Mouse (Mus musculus) right cerebral cortex, postnatal 36 days (tissue): ENCODE data around the gene Mga.

Experiments used
- DNase-seq, 2 experiments: peaks; one replicate each; pipeline ENCODE4 v3.0.0; 2022; ENCODE audit warnings: low spot score in 2 of 2, mixed read lengths in 1 of 2

The Mga gene

DNA sequence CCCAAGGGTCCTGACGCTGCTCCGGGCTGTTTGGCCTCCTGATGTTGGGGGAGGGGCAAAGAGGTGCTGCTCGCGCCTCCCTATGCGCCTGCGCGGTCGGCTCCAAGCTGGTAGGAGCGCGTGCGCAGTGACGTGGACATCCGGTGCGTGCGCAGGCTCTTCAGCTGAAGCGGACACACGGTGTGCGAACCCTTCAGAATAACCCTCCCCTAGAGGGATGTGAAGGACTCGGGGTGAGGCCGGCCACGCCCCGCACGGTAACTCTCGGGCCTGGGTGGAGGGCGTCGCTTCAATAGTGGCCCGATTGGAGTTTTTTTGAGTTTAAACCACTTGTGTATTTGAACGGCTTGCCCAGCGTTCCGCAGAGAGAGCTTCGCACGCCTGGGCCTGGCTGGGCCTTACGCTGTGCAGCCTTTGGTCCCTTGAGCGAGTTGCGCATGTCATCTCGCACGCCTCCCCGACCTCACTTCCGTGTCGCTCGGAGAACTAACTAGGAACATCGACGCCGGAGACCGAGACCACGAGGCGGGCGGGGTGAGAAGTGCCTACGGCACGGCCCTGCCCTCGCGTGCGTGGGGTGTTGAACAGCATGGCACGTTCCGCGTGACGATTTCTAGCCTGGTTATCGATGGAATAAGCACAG, at the start of gene Mga:
TSS of gene Mga (plus strand) at position 139 of the 643 bp plus-strand sequence.
- DNase-seq: peak; percentile 91

DNA sequence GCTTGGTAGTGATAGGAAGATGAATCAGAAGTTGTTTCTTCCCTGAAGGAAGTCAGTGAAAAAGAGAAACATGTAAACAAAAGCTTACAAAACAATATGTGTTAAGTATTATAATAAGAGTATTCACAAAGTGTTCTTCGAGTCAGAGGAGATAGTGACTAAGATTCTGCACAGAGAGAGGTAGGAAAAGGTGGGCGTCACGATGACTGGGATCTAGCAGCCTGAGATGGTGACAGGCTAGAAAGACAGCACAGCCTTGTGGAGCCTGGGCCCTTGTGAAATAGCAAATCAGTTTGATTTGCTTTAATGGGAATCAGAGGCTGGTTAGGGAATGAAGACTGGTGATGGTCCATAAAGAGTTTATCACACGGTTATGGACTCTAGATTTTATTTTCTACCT, 43.2 kb upstream of the Mga start:
- DNase-seq: peak in 1 of 2 experiments; percentile 25

DNA sequence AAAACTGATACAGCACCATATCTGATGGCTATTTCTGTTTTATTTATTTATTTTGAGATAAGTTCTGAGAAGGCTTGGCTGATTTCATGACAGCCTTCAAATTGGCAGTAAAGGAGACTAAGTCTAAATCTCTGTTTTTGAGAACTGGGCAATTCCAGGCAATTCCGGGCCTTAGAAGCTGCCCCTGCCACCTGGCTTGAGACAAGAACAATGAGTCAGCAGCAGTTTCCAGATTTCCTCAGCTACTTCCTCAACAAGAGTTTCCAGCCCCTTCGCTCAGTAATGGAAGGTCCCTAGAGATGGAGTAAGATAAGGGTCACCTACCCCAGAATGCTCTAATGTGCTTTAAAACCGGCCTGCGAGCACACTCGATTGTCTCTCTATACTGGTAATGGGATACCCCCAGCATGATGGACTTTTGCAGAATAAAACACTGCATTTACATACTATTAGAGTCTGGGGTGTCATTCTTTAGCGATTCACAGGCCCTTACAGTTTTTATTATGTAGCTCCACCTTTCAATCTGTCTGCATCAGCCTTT, 41.6 kb upstream of the Mga start:
- DNase-seq: no peak

DNA sequence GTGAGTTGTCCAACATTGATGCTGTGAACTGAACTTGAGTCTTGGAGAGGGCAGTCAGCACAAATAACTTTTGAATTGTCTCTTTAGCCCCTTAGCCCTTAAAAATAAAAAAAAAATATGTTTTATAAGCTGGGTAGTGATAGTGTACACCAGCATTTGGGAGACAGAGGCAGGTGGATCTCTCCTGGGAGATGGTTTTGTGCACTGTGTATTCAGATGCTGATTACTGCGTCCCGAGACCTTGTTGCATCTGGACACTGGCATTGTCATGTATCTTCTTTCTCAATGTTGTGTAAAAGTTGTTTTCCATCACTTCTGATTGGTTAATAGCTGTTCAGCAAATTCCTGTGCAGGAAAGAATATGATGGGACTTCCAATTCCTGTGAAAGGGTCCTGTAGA, 39.7 kb upstream of the Mga start:
- no peak for DNase-seq

DNA sequence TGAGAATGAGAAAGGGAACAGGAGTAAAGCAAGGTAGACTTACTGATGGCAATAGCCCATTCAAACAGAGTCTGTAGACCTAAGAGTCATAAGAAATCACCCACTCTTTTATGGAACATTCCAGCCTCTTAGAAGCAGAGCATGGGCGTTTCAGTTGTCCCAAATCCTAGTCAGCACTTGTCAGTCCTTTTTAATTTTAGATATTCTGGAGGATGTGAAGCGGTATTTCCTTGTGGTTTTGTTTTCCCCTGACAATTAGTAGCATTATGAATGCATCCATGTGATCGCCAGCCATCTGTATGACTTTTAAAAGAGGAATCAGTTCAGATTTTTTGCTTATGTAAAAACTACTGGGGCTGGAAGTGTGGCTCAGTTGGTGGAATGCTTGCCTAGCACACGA, 32.5 kb upstream of the Mga start:
- DNase-seq: peak in 1 of 2 experiments; percentile 33

DNA sequence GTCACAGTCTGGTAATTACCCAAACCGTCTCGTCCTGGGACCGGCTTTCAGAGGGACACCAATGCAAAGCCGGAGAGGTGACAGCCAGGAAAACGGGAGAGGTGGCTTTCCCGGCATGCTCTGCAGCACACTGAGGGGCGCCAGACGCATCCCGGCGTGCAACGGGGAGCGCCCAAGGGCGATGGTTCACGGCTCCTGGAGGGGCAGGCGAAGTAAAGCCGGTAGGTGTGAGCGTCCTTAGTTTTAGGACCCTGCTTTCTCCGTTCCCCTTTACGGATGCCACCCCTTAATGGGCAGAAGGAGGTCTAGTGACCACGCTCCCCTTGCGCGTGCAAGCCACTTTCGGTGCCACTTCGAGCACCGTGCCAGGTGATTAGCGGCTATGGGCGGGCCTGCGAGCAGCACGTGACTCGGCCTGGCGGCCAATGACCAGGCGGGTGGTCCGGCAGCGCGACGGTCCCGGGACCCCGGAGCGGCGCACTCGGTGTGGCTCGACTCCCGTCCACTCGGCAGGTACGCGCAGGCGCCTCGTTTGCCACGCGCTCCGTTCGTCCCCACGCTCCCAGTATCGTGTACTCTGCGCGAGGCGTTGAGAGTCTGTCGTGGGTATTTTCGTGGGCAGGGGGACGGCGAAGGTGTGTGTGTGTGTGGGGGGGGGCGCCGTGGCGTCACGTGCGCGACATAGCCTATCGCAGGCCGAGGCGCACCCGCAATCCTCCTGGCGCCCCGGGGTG, 24.5 kb upstream of the Mga start:
- DNase-seq: peak; percentile 51 to 52

DNA sequence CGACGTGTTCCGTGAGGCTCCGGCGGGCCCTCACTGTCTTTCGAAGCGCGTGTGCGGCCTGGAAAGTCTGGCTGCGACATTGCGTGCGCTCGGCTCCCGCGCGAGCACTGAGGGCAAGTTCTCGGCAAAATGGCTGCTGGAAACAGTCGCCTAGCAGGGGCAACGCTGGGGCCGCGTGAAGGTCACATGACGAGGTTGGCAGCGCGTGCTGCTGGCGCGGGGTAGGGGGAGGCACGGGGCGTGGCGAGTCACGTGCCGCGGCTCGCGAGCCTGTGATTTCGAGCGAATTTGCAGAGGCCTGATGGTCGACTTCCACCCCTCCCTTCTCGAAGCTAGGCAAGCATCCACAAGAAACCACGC, 23.9 kb upstream of the Mga start:
- peak; percentile 83 to 86 for DNase-seq

DNA sequence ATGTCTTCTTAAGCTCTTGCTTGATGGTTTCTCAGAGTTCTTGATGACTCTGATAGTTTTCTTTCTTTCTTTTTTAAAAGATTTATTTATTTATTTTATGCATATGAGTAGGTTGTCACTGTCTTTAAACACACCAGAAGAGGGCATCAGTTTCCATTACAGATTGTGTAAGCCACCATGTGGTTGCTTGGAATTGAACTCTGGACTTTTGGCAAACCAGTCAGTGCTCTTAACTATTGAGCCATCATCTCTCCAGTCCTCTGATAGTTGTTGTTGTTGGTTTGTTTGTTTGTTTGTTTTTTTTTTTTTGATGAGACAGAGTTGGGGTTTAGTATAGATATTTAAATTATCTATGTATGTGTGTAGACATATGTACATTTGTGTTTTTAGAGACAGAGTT, 21.0 kb upstream of the Mga start:
- no peak for DNase-seq

DNA sequence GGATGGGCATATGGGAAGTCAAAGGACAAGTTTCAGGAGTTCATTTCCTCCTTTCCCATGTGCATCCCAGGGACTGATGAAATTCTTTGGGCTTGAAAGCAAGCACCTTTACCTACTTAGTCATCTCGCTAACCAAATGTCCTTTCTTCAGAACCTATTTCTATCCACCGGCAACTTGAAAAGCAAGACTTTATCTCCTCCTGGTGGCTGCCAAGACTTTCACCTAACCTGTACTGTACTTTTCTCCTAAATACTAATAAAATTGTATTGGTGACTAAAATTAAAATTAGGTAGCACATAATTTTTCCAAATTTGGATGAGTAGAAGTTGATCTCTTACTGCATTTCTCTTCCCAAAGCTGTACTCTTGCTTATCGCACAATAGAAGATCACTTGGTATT, 9.8 kb upstream of the Mga start:
- no peak for DNase-seq

DNA sequence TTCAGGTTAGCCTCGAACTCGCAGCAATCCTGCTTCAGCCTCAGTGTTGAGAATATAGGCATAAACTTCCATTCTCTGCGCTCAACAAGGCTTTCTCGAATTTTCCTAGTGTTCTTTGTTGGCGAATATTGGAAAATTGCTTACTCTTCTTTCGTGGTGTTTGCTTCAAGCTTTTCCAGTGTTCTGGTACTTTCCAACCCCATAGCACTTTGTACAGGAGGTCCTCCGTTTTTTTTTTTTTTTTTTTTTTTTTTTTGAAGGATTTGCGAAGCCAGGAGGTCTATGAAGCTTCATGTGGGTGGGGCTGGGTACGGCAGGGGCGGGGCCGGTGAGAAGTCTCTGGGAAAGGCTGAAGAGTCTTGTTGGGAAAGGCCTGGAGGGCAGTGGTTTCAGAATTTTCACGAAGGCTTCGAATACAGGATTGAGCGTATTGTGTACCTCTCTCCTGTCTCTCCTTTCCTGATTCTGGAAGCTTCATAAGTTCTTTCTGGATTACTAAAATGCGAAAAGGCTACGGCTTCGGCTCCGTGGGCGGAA, 407 bp upstream of the Mga start:
- no peak for DNase-seq

DNA sequence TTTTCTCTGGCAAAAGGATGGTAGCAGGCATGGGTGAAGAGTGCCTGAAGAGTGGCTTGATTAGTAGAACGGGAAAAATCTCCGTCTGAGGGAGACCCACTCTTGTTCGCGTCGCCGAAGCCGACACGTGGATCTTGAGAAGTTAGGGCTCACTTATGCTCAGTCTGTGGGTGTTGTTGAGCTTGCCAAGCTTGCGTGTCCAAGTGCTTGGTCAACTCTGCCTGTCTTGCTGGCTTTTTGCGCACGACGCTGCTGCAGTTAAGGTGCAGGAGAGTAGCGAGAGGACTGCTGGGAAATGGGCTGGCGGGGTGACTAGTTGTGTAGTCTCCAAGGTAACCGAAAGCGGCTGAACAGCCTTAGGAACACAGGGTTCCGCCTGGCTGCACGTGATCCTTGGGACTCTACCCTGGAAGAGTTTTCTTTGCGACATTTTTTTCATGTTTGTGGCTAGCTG, 1.1 kb downstream of the Mga start:
- peak; percentile 55 to 60 for DNase-seq

DNA sequence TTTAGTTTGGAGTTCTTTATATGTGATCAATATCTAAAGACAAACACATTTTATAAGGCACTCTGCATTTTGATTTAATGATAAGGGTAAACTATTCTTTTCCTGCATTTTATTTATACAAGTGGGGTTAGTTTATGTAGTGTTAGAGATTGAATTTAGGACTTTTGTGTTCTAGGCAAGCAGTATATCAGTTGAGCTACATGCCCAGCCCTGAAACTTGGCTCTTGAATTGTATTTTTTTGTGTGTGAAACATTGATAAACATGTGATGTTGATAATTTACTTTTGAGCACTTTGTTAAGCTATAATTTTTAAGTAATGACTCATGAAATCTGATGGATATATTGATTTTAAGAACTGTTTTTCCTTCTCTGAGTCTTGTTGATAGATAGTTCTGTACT, 19.0 kb downstream of the Mga start:
- no peak for DNase-seq

DNA sequence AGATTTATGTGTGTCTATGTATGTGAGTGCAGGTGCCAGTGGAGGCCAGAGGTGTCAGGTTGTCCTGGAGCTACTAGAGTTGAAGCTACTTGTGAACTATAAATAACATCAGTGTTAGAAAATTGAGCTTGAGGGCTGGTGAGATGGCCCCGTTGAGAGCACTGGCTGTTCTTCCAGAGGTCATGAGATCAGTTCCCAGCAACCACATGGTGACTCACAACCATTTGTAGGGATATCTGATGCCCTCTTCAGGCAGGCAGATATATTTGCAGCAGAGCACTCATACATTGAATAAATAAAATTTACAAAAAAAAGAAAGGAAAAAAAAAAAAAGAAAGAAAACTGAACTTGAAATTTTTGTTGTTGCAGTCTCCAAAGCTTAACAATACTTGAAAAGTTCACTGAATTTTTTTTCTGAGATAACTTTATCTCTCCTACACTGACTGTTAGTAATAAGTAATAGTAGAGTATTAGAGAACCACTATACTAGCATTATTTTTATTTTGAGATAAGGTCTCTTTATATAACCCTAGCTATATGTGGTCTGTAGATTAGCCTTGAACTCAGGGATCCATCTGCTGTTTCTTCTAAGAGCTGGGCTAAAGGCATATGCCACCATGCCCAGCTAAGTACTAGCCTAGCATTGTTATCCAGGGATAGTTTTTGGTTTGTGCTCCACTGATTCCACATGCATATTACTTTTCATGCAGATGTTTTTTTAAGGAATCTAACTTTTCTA, 20.8 kb downstream of the Mga start:
- no peak for DNase-seq

DNA sequence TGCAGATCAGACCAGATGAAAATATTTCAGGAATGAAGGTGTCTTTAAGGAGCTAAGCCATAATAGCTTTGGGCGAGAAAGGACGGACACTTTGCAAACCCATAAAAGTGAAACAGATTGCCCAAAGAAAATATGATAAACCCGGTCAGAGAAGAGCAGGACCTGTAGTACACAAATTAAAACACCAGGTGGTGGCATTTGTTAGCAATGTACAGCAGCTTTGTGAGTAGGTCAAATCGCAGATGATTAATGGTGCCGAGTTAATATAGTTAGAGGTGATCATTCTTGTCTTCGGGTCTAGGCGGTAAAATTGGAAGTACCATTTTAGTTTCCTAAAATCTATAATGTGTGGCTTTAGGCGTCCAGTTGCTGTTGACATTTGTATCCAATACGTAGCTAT, 73.5 kb downstream of the Mga start:
- DNase-seq: no peak

DNA sequence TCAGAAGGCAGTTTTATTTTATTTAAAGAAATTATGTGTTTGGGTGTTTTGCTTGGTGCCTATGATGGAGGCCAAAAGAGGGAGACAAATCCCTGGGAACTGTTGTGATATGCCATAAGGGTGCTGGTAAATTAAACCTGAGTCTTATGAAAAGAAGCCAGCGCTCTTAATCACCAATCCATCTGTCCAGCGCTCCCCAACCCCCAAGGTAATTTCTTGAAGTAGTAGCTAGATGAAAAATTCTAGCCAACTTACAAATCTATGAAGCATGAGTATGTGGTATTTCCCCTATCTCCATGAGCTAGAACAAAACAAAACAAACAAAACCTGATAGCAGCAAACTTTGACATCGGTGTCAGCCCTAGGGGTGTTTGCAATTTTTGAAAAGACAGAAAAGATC, 74.3 kb downstream of the Mga start:
- no peak for DNase-seq

DNA sequence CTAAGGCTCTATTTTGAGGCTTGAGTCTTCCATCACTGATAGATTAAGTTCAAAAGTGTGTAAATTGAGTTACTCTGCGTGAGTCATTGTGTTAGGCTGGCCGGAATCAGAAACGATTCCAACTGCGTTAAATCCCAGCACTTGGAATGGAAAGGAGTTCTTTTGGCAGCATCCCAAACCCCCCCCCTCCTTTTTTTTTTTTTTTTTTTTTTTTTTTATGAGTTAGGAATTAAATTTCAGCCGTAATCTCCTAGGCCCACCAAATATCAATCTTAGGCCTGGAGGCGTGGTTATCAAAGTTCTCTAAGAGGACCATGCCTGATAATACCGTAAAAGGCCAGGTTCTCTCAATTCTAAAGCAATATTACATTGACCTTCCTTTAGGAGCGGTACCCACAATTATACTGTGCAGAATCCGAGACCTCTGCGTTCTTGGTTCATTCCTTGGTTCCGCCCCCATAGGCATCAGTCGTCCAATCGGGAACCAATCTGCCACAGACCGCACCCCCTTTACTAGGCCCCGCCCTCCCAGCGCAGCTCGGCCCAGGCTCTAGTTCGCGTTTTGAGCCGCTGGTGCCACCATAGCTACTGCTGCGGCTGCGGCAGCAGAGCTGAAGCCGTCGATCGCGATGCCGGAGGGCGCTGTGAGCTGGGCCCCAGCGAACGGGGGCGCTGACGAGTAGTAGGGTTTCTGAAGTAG, 75.0 kb downstream of the Mga start:
- DNase-seq: peak; percentile 95

DNA sequence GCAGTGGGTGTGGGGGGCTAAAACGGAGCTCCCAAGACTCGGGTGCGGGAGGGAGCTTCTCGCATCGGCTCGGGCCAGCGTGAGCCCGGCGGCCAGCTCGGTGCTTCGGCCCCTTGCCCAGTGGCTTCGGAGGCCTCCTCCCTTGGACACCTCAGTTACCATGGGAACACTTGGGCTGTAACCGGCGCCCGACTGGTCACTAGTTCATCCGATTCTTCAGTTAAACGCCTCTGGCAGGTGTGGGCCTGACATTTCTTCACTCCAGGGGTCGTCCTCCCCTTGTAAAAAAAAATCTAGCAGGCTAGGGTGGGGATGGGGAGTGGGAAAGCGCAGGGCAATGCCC, 75.5 kb downstream of the Mga start, which contains the start of gene Mapkbp1:
TSS of gene Mapkbp1 (plus strand) at position 163 of the 343 bp plus-strand sequence.
- DNase-seq: no peak

DNA sequence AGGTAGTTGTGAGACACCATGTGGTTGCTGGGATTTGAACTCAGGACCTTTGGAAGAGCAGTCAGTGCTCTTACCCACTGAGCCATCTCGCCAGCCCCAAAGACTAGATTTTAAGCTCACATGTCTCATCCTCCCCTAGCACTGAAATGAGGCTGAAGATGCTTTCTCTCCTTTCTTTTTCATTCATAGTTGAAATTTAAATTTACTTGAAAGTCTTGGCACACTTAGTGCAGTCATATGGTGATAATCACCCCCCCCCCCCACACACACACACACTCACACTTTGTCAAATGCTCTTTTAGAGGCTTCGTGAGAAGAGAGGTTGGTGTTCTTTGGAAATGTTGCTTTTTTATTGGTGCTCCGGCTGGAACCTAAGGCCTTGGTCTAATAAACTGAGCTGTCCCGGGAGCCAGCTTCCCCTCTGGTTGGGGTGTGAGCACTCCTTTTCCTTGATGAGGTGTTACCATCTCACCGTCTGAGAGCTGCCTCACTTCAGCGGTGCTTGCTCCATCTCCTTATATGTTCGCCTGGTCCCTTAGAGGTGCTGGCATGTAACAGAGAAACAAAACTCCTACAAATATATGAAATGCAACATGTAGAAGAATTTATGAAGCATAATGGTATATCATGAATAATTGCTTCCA, 83.4 kb downstream of the Mga start:
- no peak for DNase-seq

DNA sequence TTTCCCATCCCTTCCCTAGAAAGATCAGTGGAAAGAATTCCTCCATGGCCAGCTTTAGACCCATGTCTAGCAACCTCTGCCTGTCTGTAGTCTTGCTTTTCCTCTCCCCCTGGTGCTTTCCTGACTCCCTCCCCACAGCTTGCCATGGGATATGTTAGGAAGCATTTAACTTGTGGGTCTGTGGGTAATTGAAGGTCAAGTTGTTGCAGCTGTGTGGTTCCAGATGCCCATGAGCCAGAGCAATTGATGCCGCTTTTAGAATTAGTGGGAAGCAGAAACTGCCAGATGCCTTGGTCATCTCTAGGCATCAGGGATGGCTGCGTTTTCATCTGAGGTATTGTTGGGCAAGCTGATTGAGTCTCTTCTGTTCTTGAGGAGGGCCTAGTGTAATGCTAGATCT, 84.6 kb downstream of the Mga start:
- DNase-seq: no peak

DNA sequence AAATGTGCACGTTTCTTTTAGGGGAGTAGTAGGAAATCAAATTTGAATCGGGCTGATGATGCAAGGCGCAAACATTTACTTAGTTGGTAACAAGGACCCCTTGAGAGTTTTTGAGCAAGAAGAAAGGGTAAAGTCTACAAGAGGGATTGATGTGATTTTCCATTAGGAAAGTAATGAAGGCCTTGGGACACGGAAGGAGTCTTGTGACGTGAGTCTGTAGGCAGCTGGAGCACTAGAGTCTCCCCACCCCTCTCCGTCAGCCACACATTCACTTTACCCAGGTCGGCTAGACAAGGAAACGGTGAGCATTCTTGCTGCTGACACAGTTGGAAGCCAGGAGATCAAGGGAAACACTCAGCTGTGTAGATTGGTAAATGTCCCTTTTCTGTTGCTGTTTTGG, 88.8 kb downstream of the Mga start:
- no peak for DNase-seq

DNA sequence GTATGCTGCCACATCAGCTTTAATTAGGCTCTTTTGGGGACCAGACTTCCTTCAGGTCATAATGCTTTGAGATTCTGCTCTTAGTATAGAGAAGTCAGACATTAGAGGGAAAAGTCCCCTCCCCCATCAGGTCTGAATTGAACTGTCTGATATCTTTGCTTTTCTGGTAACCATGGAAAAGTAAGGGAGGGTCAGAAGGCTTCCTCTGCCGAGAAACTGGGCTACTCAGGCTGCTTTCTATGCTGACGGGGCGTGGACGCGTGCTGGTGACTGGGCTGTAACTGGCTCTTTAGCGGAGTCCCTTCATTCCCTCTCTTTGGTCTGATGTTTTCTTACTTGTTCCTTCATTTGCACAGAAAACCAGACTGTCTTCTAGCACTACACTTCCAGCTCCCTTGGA, 89.3 kb downstream of the Mga start:
- no peak for DNase-seq
